Comparison of ENCODE assay signal across 19 mouse cellular contexts in genomic region chr6:108504717-108505116, GRCm38 (mm10).
DNase-seq lines count a peak whose midpoint lies in the region; ATAC-seq lines count a peak whose summit lies in the region.
"Had no signal": no experiment of that assay in that cellular context is flagged by ENCODE, and none has a peak within 500 bp of the region (broad histone marks: within the 10 kb centered on the region; RNA-seq: fewer than 3 reads in every experiment).

No protein-coding gene starts in this region.

- ATAC-seq in activated CD4-positive, CD25-positive, alpha-beta regulatory T cell, adult 4 months = peak; percentile 36
- no peak for ATAC-seq in hindbrain, embryonic 11.5 days (ENCODE audit: low FRiP score)
- ATAC-seq: forebrain, embryonic 14.5 days; intestine, embryonic 15.5 days; liver, embryonic 12.5 days had no signal

- no peak overlapping the region for H3K9ac ChIP-seq in hindbrain, embryonic 11.5 days (ENCODE audit: low read depth, low read length)
- H3K9ac ChIP-seq: heart, embryonic 12.5 days; intestine, embryonic 15.5 days; liver, embryonic 12.5 days; neural tube, embryonic 15.5 days had no signal

- 0 out of 2 replicates have a peak, but pooled peaks cover 6% of the 10 kb centered on the region for H3K36me3 ChIP-seq in macrophage (ENCODE audit: inconsistent target)
- no peaks in the 10 kb centered on the region for H3K36me3 ChIP-seq in hindbrain, embryonic 11.5 days (ENCODE audit: control insufficient read depth, insufficient read depth, low read length)
- H3K36me3 ChIP-seq: intestine, embryonic 15.5 days; neural tube, embryonic 15.5 days had no signal

- H3K27me3 ChIP-seq in hindbrain, embryonic 11.5 days (ENCODE audit: control insufficient read depth, insufficient read depth, low read length) = no peaks in the 10 kb centered on the region
- H3K27me3 ChIP-seq: heart, embryonic 12.5 days; intestine, embryonic 15.5 days; liver, embryonic 12.5 days; neural tube, embryonic 15.5 days had no signal

- H3K9me3 ChIP-seq in hindbrain, embryonic 11.5 days (ENCODE audit: control insufficient read depth, low read length) = no peaks in the 10 kb centered on the region
- H3K9me3 ChIP-seq: heart, embryonic 12.5 days; intestine, embryonic 15.5 days; liver, embryonic 12.5 days; neural tube, embryonic 15.5 days had no signal

- no peaks in the 10 kb centered on the region for H3K79me2 ChIP-seq in macrophage (ENCODE audit: inconsistent target)

- H3K4me1 ChIP-seq in hindbrain, embryonic 11.5 days (replicated peaks; ENCODE audit: control insufficient read depth, insufficient read depth, low read length) = no peaks in the 10 kb centered on the region
- H3K4me1 ChIP-seq: intestine, embryonic 15.5 days; liver, embryonic 12.5 days; neural tube, embryonic 15.5 days had no signal

- 29% methylated on average over 7 of the region's 7 CpGs for WGBS in macrophage (ENCODE audit: missing documents)
- 88% methylated on average over 7 of the region's 7 CpGs for WGBS in hindbrain, embryonic 11.5 days

- peak; percentile 37 for DNase-seq in layer of hippocampus, adult 9-11 months
- DNase-seq in layer of hippocampus, postnatal 36 days = no peak
- DNase-seq in 416B (ENCODE audit: low read depth) = peak; percentile 12
- no peak for DNase-seq in hindbrain, embryonic 11.5 days (ENCODE audit: low spot score)
- DNase-seq in heart, adult 9 months (ENCODE audit: low spot score in 2 of 2) = no peak
- no peak for DNase-seq in kidney, adult 8-10 months
- DNase-seq: adrenal gland, postnatal 10 days; cerebellum, adult 9-11 months; embryo, embryonic 11 days; gastrocnemius, postnatal 10 days; heart, postnatal 4 days had no signal

- peak overlapping the region; percentile 27; the same call in 1 of the 2 replicates for H3K27ac ChIP-seq in macrophage
- H3K27ac ChIP-seq in hindbrain, embryonic 11.5 days (ENCODE audit: low read depth, low read length) = no peak overlapping the region
- H3K27ac ChIP-seq: intestine, embryonic 15.5 days; kidney, postnatal 0 days; liver, embryonic 12.5 days; neural tube, embryonic 15.5 days had no signal

- no peak overlapping the region for H3K4me2 ChIP-seq in hindbrain, embryonic 11.5 days (replicated peaks; ENCODE audit: low read depth, low read length)
- H3K4me2 ChIP-seq: heart, embryonic 12.5 days; intestine, embryonic 15.5 days; liver, embryonic 12.5 days; neural tube, embryonic 15.5 days had no signal

- H3K4me3 ChIP-seq in macrophage (ENCODE audit: inconsistent target) = no peak overlapping the region
- no peak overlapping the region for H3K4me3 ChIP-seq in hindbrain, embryonic 11.5 days (ENCODE audit: low read depth, low read length)
- H3K4me3 ChIP-seq: heart, embryonic 12.5 days; intestine, embryonic 15.5 days; liver, embryonic 12.5 days; neural tube, embryonic 15.5 days had no signal

Comparison
In these comparisons a context has a peak if more than half of its experiments do, and no peak if none do; other contexts are left out.
1. DNase-seq: peak in layer of hippocampus, adult 9-11 months (single experiment) and 416B (single experiment); none in layer of hippocampus, postnatal 36 days (0 of 2), hindbrain, embryonic 11.5 days (single experiment), heart, adult 9 months (0 of 2) and kidney, adult 8-10 months (0 of 2).